Mouse (Mus musculus) neural tube, embryonic 12.5 days (tissue): ENCODE measurements around the gene Gm20909. TPM values are rescaled to one million over a fixed set of nuclear protein-coding genes. Genes with fewer than 3 reads are reported as not detected.
"Not testable (repeated sequence)": the region's sequence is repeated elsewhere in the genome, so short reads cannot be mapped to it uniquely, and the experiment has no call there.

ENCODE experiments used
- ATAC-seq: fragments of 200-750 bp; cut with Nextera tagmentation; 2 replicates; pipeline ENCODE4 v1.8.0; 2017; ENCODE audit warnings: low read depth, mild to moderate bottlenecking, moderate TSS enrichment, moderate library complexity; ENCODE audit not compliant: low FRiP score
- H3K27ac ChIP-seq: fragments of 300-500 bp; sonication (generic); 2 replicates; pipeline ENCODE4 v1.5.1; 2016
- H3K27me3 ChIP-seq: fragments of 300-500 bp; sonication (generic); replicated peaks from 2 replicates; pipeline ENCODE4 v1.6.1; 2016; ENCODE audit warnings: mild to moderate bottlenecking
- H3K36me3 ChIP-seq: fragments of 300-500 bp; sonication (generic); 2 replicates; pipeline ENCODE4 v1.6.1; 2016; ENCODE audit warnings: mild to moderate bottlenecking
- H3K4me1 ChIP-seq: fragments of 300-500 bp; sonication (generic); 2 replicates; pipeline ENCODE4 v1.6.1; 2016
- H3K4me2 ChIP-seq: fragments of 300-500 bp; sonication (generic); replicated peaks from 2 replicates; pipeline ENCODE4 v1.6.1; 2016; ENCODE audit warnings: mild to moderate bottlenecking
- H3K4me3 ChIP-seq: fragments of 300-500 bp; sonication (generic); 2 replicates; pipeline ENCODE4 v1.5.1; 2016
- H3K9ac ChIP-seq: fragments of 300-500 bp; sonication (generic); 2 replicates; pipeline ENCODE4 v1.6.1; 2016; ENCODE audit warnings: mild to moderate bottlenecking
- H3K9me3 ChIP-seq: fragments of 300-500 bp; sonication (generic); 2 replicates; pipeline ENCODE4 v1.6.1; 2016; ENCODE audit warnings: mild to moderate bottlenecking
- WGBS: fragments of 180-500 bp; shearing (Covaris S2); methylation state at CpG from one replicate; pipeline ENCODE4 v1.1.7; 2016; 5-methylcytosine and 5-hydroxymethylcytosine counted together
- polyA plus RNA-seq: library from polyadenylated mRNA; unstranded; fragments of >200 nt; fragmentation: Nextera tagmentation; extraction: Ambion mirVana; gene quantifications from 2 replicates; pipeline ENCODE4 v1.2.1, GENCODE M21; 2016

Gm20909 gene
- not detected in 2 replicates for polyA plus RNA-seq

- not testable (repeated sequence) for H3K27me3 ChIP-seq, H3K4me2 ChIP-seq, H3K9me3 ChIP-seq, H3K4me3 ChIP-seq, H3K4me1 ChIP-seq, H3K9ac ChIP-seq, ATAC-seq, H3K27ac ChIP-seq, H3K36me3 ChIP-seq
- WGBS: no CpG with 5 or more reads among the region's 4 CpGs
Measured at GRCm38 (mm10) chrY:21164270-21164669, at the start of gene Gm20909. TSS of gene Gm20909 (plus strand) at chrY:21164570.

Other genes starting within 250 kb of the Gm20909 start
- gene Gm29866, start 170.9 kb upstream of the Gm20909 start, polyA plus RNA-seq: not detected in 2 replicates
- gene Gm20865, start 77.0 kb downstream of the Gm20909 start, polyA plus RNA-seq: not detected in 2 replicates